Mouse (Mus musculus) E14TG2a.4 (cell line): ENCODE measurements at regions not wholly inside any gene's neighbourhood (a gene's known extent, or its start where the extent isn't known, plus 50 kb on each side); places are given as distances from the start of the nearest gene placed in this dataset.

Experiments used
- CTCF ChIP-seq: conservative IDR thresholded peaks from 2 replicates; pipeline ENCODE4 v1.5.1; 2014; ENCODE audit warnings: low read length
- POU5F1 ChIP-seq: IDR thresholded peaks from 2 replicates; pipeline ENCODE4 v1.6.1; 2014; ENCODE audit warnings: low read length, borderline replicate concordance

DNA sequence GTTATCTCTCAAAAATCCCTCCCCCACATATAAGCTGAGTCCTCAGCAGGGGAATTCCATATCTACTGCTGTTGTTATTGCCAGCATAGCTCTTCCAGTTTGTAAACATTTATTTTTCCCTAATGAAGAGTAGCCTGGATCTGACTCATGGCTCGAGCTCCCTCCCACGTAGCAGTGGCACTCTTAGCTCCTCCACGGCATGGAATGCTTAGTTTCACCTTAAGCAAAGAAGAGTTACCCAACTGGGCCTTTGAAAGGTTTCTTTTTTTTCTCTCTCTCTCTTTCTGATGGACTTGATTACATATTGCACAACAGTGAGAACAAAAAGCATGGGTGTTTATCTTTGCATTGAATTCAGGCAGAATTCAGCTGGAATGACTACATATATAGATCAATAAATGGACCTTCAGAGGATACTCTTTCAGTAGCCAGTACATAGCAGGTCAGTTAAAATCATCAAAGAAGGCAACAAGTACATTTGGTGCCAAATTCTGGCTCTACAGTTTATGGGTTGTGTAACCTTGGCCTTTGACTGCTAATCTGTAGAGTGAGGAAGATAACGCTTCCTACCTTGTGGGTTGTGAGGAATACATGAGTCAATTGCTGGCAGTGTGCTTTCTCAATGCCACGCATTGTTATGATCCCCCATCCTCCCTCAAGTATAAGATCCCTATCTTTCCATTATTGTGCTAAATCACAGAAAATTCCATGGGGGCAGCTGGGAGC, 126.2 kb upstream of the Acsl4 start:
- TF ChIP-seq CTCF, result no peak
- no peak for TF ChIP-seq POU5F1
